Mouse (Mus musculus): ENCODE results near the gene St7l. TPM values are rescaled to one million over a fixed set of nuclear protein-coding genes. Genes with fewer than 3 reads are reported as not detected.

Gene St7l
- polyA plus RNA-seq (2015; fragmentation: Nextera tagmentation; extraction: Ambion mirVana) = 37.3 and 42.3 TPM in 2 replicates

DNA sequence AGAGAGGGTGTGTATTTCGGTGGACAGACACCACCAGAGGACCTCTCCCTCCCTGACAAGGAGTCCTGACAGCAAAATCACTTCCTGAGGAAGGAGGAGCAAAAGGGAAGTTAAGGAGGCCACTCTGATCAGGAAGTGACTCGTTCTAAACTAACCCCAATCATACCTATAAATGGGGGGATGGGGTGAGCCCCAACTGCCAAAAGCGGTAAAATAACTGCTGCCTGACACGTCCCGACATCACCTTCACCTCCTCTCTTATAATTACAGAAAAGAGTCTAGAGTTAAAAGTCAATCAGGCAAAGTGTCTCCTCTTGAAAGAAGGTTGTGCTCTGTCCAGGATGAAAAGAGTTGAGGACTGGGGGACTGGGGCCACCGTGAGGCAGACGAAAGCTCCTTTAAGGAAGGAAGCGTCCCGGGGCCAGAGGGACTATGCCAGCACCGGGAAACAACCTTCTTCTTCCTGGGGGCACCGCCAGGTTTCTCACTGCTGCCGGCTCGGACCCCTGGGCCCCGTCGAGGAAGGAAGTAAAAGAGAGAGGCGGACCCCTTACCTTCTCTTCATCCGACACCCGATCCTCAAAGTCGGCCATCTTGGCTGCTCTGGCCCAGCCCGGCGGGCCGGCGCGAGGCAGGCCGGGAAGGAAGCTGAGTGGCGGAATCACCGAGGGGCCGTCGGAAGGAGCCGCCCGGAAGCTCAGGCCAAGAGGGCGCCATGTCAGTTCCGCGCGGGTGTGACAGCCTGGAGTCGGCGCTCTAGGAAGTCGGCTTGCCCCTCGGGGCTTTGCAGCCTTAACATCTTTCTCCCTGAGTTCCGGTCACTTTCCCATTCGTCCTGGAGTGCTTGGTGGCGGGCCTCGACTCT, at the start of gene St7l, which contains the start of gene Capza1:
Gene St7l (plus strand): TSS at position 220 of the 865 bp plus-strand sequence.
Gene Capza1 (minus strand): TSS at position 720 of the 865 bp plus-strand sequence.
- H3K4me2 ChIP-seq (ENCODE audit: low read depth, low read length) = peak within 1 kb of the TSS; percentile 93
- H3K4me1 ChIP-seq (ENCODE audit: control insufficient read depth, insufficient read depth, low read length) = peaks cover 13% of the 10 kb centered on the region
- no peaks in the 10 kb centered on the region for H3K9me3 ChIP-seq (replicated peaks; ENCODE audit: control insufficient read depth, low read length)
- peak; percentile 93 for ATAC-seq (ENCODE audit: insufficient read depth, low FRiP score)
- 0% methylated on average over 43 of the region's 43 CpGs for WGBS
- H3K9ac ChIP-seq (ENCODE audit: low read length) = peak within 1 kb of the TSS; percentile 98
- H3K27ac ChIP-seq (ENCODE audit: low read length) = peak within 1 kb of the TSS; percentile 98
- H3K36me3 ChIP-seq (ENCODE audit: control insufficient read depth, insufficient read depth, low read length) = no peaks in the 10 kb centered on the region
- H3K27me3 ChIP-seq (ENCODE audit: control insufficient read depth, insufficient read depth, low read length) = no peaks in the 10 kb centered on the region
- peak within 1 kb of the TSS; percentile 99 for H3K4me3 ChIP-seq (replicated peaks; ENCODE audit: low read length)

DNA sequence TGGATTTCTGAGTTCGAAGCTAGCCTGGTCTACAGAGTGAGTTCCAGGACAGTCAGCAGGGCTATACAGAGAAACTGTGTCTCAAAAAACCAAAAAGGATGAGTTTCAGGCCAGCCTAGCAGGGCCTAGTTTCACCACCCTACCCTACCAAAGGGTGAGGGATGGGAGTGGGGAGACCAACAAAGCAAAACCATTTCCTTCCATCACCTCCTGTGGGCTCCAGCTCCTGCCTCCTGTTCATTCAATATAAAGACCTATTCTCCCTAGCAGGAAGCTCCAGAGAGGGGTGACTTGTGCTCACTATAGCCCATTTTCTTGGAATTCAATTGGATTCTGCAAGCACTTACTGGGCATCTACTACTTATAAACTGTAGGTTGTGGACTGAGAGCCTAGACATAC, 49.1 kb upstream of the St7l start:
- 100% methylated on average over 1 of the region's 1 CpGs for WGBS
- Histone ChIP-seq H3K9me3 (replicated peaks; ENCODE audit: control insufficient read depth, low read length) (no peaks in the 10 kb centered on the region), H3K4me1 (ENCODE audit: control insufficient read depth, insufficient read depth, low read length) (peaks cover 31% of the 10 kb centered on the region), H3K4me3 (replicated peaks; ENCODE audit: low read length) (no peak overlapping the region), H3K4me2 (ENCODE audit: low read depth, low read length) (no peak overlapping the region), H3K27me3 (ENCODE audit: control insufficient read depth, insufficient read depth, low read length) (no peaks in the 10 kb centered on the region), H3K36me3 (ENCODE audit: control insufficient read depth, insufficient read depth, low read length) (no peaks in the 10 kb centered on the region), H3K9ac (ENCODE audit: low read length) (no peak overlapping the region), H3K27ac (ENCODE audit: low read length) (no peak overlapping the region)
- ATAC-seq (ENCODE audit: insufficient read depth, low FRiP score) = no peak

- H3K4me2 ChIP-seq (ENCODE audit: low read depth, low read length) = no peak overlapping the region
- 65% methylated on average over 2 of the region's 2 CpGs for WGBS
These were observed 48.5 kb upstream of the St7l start for GRCm38 (mm10) chr3:104815346-104815745.

GRCm38 (mm10) chr3:104816130-104816529, 47.7 kb upstream of the St7l start:
- WGBS = 85% methylated on average over 7 of the region's 7 CpGs
- H3K9ac ChIP-seq (ENCODE audit: low read length) = no peak overlapping the region
- no peaks in the 10 kb centered on the region for H3K36me3 ChIP-seq (ENCODE audit: control insufficient read depth, insufficient read depth, low read length)
- H3K4me3 ChIP-seq (replicated peaks; ENCODE audit: low read length) = no peak overlapping the region
- H3K4me1 ChIP-seq (ENCODE audit: control insufficient read depth, insufficient read depth, low read length) = peaks cover 31% of the 10 kb centered on the region
- H3K27ac ChIP-seq (ENCODE audit: low read length) = no peak overlapping the region
- no peaks in the 10 kb centered on the region for H3K27me3 ChIP-seq (ENCODE audit: control insufficient read depth, insufficient read depth, low read length)
- peak overlapping the region; percentile 73; the same call in 1 of the 2 replicates for H3K4me2 ChIP-seq (ENCODE audit: low read depth, low read length)
- ATAC-seq (ENCODE audit: insufficient read depth, low FRiP score) = no peak
- H3K9me3 ChIP-seq (replicated peaks; ENCODE audit: control insufficient read depth, low read length) = no peaks in the 10 kb centered on the region

More at GRCm38 (mm10) chr3:104815346-104815745, 48.5 kb upstream of the St7l start:
- ATAC-seq (ENCODE audit: insufficient read depth, low FRiP score) = no peak
- H3K27me3 ChIP-seq (ENCODE audit: control insufficient read depth, insufficient read depth, low read length) = no peaks in the 10 kb centered on the region
- no peak overlapping the region for H3K4me3 ChIP-seq (replicated peaks; ENCODE audit: low read length)
- H3K4me1 ChIP-seq (ENCODE audit: control insufficient read depth, insufficient read depth, low read length) = peaks cover 31% of the 10 kb centered on the region
- no peaks in the 10 kb centered on the region for H3K36me3 ChIP-seq (ENCODE audit: control insufficient read depth, insufficient read depth, low read length)
- H3K27ac ChIP-seq (ENCODE audit: low read length) = no peak overlapping the region
- no peak overlapping the region for H3K9ac ChIP-seq (ENCODE audit: low read length)
- no peaks in the 10 kb centered on the region for H3K9me3 ChIP-seq (replicated peaks; ENCODE audit: control insufficient read depth, low read length)

DNA sequence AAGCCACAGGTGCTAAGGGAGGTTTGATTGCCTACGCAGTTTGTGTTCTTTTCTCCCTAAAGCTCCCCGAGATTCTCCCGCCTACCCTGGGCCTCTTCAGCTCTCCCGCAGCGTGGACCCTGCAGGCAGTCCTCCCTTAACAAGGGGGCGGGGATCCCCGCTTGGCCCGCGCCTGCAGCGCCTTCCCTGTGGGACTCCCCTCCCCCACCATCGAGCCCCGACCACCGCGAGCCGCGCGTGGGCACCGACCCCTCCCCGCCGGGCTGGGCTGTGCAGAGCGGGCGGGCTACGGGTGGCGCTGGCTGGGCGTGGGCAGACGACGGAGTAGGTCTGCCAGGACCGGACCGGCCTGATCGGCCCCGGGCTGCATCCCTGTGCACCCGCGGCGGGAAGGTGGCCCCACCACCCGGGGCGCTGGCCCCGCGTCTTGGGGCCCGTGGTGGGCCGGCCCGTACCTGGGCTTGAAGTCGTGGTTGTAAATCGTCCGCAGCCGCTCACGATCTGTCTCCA, 46.3 kb upstream of the St7l start:
- H3K36me3 ChIP-seq (ENCODE audit: control insufficient read depth, insufficient read depth, low read length) = no peaks in the 10 kb centered on the region
- H3K9me3 ChIP-seq (replicated peaks; ENCODE audit: control insufficient read depth, low read length) = no peaks in the 10 kb centered on the region
- WGBS = 0% methylated on average over 46 of the region's 46 CpGs
- peak; percentile 74 for ATAC-seq (ENCODE audit: insufficient read depth, low FRiP score)
- H3K27me3 ChIP-seq (ENCODE audit: control insufficient read depth, insufficient read depth, low read length) = no peaks in the 10 kb centered on the region
- H3K4me2 ChIP-seq (ENCODE audit: low read depth, low read length) = peak overlapping the region; percentile 73
- peak overlapping the region; percentile 97 for H3K27ac ChIP-seq (ENCODE audit: low read length)
- H3K4me3 ChIP-seq (replicated peaks; ENCODE audit: low read length) = peak overlapping the region; percentile 91
- peak overlapping the region; percentile 93 for H3K9ac ChIP-seq (ENCODE audit: low read length)
- H3K4me1 ChIP-seq (ENCODE audit: control insufficient read depth, insufficient read depth, low read length) = peaks cover 22% of the 10 kb centered on the region

- H3K27ac ChIP-seq (ENCODE audit: low read length) = peak within 1 kb of the TSS; percentile 97
- H3K4me2 ChIP-seq (ENCODE audit: low read depth, low read length) = peak within 1 kb of the TSS; percentile 73
- peak within 1 kb of the TSS; percentile 93 for H3K9ac ChIP-seq (ENCODE audit: low read length)
- peaks cover 22% of the 10 kb centered on the region for H3K4me1 ChIP-seq (ENCODE audit: control insufficient read depth, insufficient read depth, low read length)
- H3K27me3 ChIP-seq (ENCODE audit: control insufficient read depth, insufficient read depth, low read length) = no peaks in the 10 kb centered on the region
- peak within 1 kb of the TSS; percentile 91 for H3K4me3 ChIP-seq (replicated peaks; ENCODE audit: low read length)
- no peaks in the 10 kb centered on the region for H3K36me3 ChIP-seq (ENCODE audit: control insufficient read depth, insufficient read depth, low read length)
- WGBS = under 1% methylated on average over 40 of the region's 40 CpGs
- ATAC-seq (ENCODE audit: insufficient read depth, low FRiP score) = peak; percentile 84
- H3K9me3 ChIP-seq (replicated peaks; ENCODE audit: control insufficient read depth, low read length) = no peaks in the 10 kb centered on the region
These were observed 45.6 kb upstream of the St7l start, which contains the start of gene Mov10 for GRCm38 (mm10) chr3:104817991-104818748. Gene Mov10 (minus strand): TSS chr3:104818563.

DNA sequence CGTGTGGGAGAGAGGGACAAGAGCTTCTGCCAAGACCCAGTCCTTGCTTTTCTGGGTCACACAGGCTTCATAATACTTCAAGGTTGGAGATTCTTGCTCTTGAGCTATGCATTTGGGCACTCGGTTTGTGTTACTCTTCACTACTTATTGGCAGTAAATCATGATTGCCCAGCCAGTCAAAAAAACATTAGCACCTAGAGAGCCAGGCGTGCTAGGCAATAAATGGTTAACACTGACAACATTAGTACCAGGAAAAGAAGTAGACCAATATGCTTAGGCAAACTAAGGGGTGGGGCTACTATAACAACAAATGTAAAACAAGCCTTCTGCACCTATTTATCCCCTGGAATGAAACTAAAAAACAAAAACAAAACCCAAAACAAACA, 45.1 kb upstream of the St7l start:
- peak overlapping the region; percentile 73 for H3K4me2 ChIP-seq (ENCODE audit: low read depth, low read length)
- no peaks in the 10 kb centered on the region for H3K36me3 ChIP-seq (ENCODE audit: control insufficient read depth, insufficient read depth, low read length)
- ATAC-seq (ENCODE audit: insufficient read depth, low FRiP score) = no peak
- H3K9ac ChIP-seq (ENCODE audit: low read length) = peak overlapping the region; percentile 93
- H3K27me3 ChIP-seq (ENCODE audit: control insufficient read depth, insufficient read depth, low read length) = no peaks in the 10 kb centered on the region
- no peaks in the 10 kb centered on the region for H3K9me3 ChIP-seq (replicated peaks; ENCODE audit: control insufficient read depth, low read length)
- H3K4me3 ChIP-seq (replicated peaks; ENCODE audit: low read length) = peak overlapping the region; percentile 91
- H3K27ac ChIP-seq (ENCODE audit: low read length) = peak overlapping the region; percentile 97
- H3K4me1 ChIP-seq (ENCODE audit: control insufficient read depth, insufficient read depth, low read length) = peaks cover 22% of the 10 kb centered on the region
- WGBS = 2% methylated on average over 3 of the region's 3 CpGs

- H3K9me3 ChIP-seq (replicated peaks; ENCODE audit: control insufficient read depth, low read length) = no peaks in the 10 kb centered on the region
- H3K27me3 ChIP-seq (ENCODE audit: control insufficient read depth, insufficient read depth, low read length) = no peaks in the 10 kb centered on the region
- no peak for ATAC-seq (ENCODE audit: insufficient read depth, low FRiP score)
- no peak overlapping the region for H3K27ac ChIP-seq (ENCODE audit: low read length)
- H3K4me2 ChIP-seq (ENCODE audit: low read depth, low read length) = no peak overlapping the region
- peaks cover 20% of the 10 kb centered on the region for H3K4me1 ChIP-seq (ENCODE audit: control insufficient read depth, insufficient read depth, low read length)
- 0 out of 2 replicates have a peak, but pooled peaks cover 3% of the 10 kb centered on the region for H3K36me3 ChIP-seq (ENCODE audit: control insufficient read depth, insufficient read depth, low read length)
- no peak overlapping the region for H3K4me3 ChIP-seq (replicated peaks; ENCODE audit: low read length)
- no peak overlapping the region for H3K9ac ChIP-seq (ENCODE audit: low read length)
- 68% methylated on average over 1 of the region's 1 CpGs for WGBS
These were observed 43.4 kb upstream of the St7l start for GRCm38 (mm10) chr3:104820426-104820825.

All from stomach, embryonic 16.5 days (tissue).